Mouse (Mus musculus): ENCODE data around the gene Tenm2.

Tenm2 gene

GRCm38 (mm10) chr11:36694810-36695209 lies 541.0 kb downstream of the Tenm2 start:
- DNase-seq (ENCODE audit: low spot score in 2 of 2), result no peak

GRCm38 (mm10) chr11:36692637-36693036 lies 543.1 kb downstream of the Tenm2 start:
- DNase-seq (ENCODE audit: low spot score in 2 of 2), result no peak

- no peak for DNase-seq (ENCODE audit: low spot score in 2 of 2)
Measured at GRCm38 (mm10) chr11:36690826-36691225, 544.9 kb downstream of the Tenm2 start.

GRCm38 (mm10) chr11:36686253-36686652 lies 549.5 kb downstream of the Tenm2 start:
- DNase-seq (ENCODE audit: low spot score in 2 of 2), result no peak

- DNase-seq (ENCODE audit: low spot score in 2 of 2), result no peak
Measured at GRCm38 (mm10) chr11:36679361-36679760, 556.4 kb downstream of the Tenm2 start.

GRCm38 (mm10) chr11:36678542-36678941 lies 557.2 kb downstream of the Tenm2 start:
- DNase-seq (ENCODE audit: low spot score in 2 of 2), result no peak

GRCm38 (mm10) chr11:36678057-36678396 lies 557.7 kb downstream of the Tenm2 start:
- DNase-seq (ENCODE audit: low spot score in 2 of 2), result no peak

GRCm38 (mm10) chr11:36677321-36678056 lies 558.3 kb downstream of the Tenm2 start:
- DNase-seq (ENCODE audit: low spot score in 2 of 2), result no peak

GRCm38 (mm10) chr11:36676446-36677284 lies 559.1 kb downstream of the Tenm2 start:
- no peak for DNase-seq (ENCODE audit: low spot score in 2 of 2)

- no peak for DNase-seq (ENCODE audit: low spot score in 2 of 2)
Measured at GRCm38 (mm10) chr11:36674902-36675422, 560.8 kb downstream of the Tenm2 start.

GRCm38 (mm10) chr11:36674141-36674540 lies 561.6 kb downstream of the Tenm2 start:
- DNase-seq (ENCODE audit: low spot score in 2 of 2), result no peak

- DNase-seq (ENCODE audit: low spot score in 2 of 2), result no peak
Measured at GRCm38 (mm10) chr11:36671196-36671595, 564.6 kb downstream of the Tenm2 start.

- DNase-seq (ENCODE audit: low spot score in 2 of 2), result no peak
Measured at GRCm38 (mm10) chr11:36664026-36664425, 571.7 kb downstream of the Tenm2 start.

- DNase-seq (ENCODE audit: low spot score in 2 of 2), result no peak
Measured at GRCm38 (mm10) chr11:36663571-36663970, 572.2 kb downstream of the Tenm2 start.

GRCm38 (mm10) chr11:36653656-36654323 lies 582.0 kb downstream of the Tenm2 start:
- no peak for DNase-seq (ENCODE audit: low spot score in 2 of 2)

- no peak for DNase-seq (ENCODE audit: low spot score in 2 of 2)
Measured at GRCm38 (mm10) chr11:36647179-36647578, 588.6 kb downstream of the Tenm2 start.

GRCm38 (mm10) chr11:36635082-36635481 lies 600.7 kb downstream of the Tenm2 start:
- no peak for DNase-seq (ENCODE audit: low spot score in 2 of 2)

GRCm38 (mm10) chr11:36632201-36632600 lies 603.6 kb downstream of the Tenm2 start:
- DNase-seq (ENCODE audit: low spot score in 2 of 2), result no peak

GRCm38 (mm10) chr11:36613807-36614206 lies 622.0 kb downstream of the Tenm2 start:
- no peak for DNase-seq (ENCODE audit: low spot score in 2 of 2)

GRCm38 (mm10) chr11:36604815-36605382 lies 630.9 kb downstream of the Tenm2 start:
- no peak for DNase-seq (ENCODE audit: low spot score in 2 of 2)

GRCm38 (mm10) chr11:36604272-36604671 lies 631.5 kb downstream of the Tenm2 start:
- DNase-seq (ENCODE audit: low spot score in 2 of 2), result no peak

- no peak for DNase-seq (ENCODE audit: low spot score in 2 of 2)
Measured at GRCm38 (mm10) chr11:36592471-36592870, 643.3 kb downstream of the Tenm2 start.
